Mouse (Mus musculus) limb, embryonic 15.5 days (tissue): ENCODE data around the gene Clcnkb. TPM values are rescaled to one million over a fixed set of nuclear protein-coding genes. Genes with fewer than 3 reads are reported as not detected.

Experiments
- ATAC-seq: fragments of 200-750 bp; cut with Nextera tagmentation; 2 replicates; pipeline ENCODE4 v1.8.0; 2017; ENCODE audit warnings: low read depth, moderate TSS enrichment; ENCODE audit not compliant: insufficient number of reproducible peaks, low FRiP score, low TSS enrichment
- H3K27ac ChIP-seq: fragments of 300-500 bp; sonication (generic); 2 replicates; pipeline ENCODE4 v1.5.1; 2015; ENCODE audit warnings: moderate library complexity, mild to moderate bottlenecking, inconsistent platforms
- H3K27me3 ChIP-seq: fragments of 300-500 bp; sonication (generic); 2 replicates; pipeline ENCODE4 v1.6.1; 2015; ENCODE audit warnings: inconsistent platforms
- H3K36me3 ChIP-seq: fragments of 300-500 bp; sonication (generic); 2 replicates; pipeline ENCODE4 v1.6.1; 2015; ENCODE audit warnings: inconsistent platforms
- H3K4me1 ChIP-seq: fragments of 300-500 bp; sonication (generic); 2 replicates; pipeline ENCODE4 v1.6.1; 2015; ENCODE audit warnings: inconsistent platforms
- H3K4me2 ChIP-seq: fragments of 300-500 bp; sonication (generic); 2 replicates; pipeline ENCODE4 v1.6.1; 2015; ENCODE audit warnings: mild to moderate bottlenecking, inconsistent platforms
- H3K4me3 ChIP-seq: fragments of 300-500 bp; sonication (generic); 2 replicates; pipeline ENCODE4 v1.5.1; 2015; ENCODE audit warnings: mild to moderate bottlenecking, inconsistent platforms
- H3K9ac ChIP-seq: fragments of 300-500 bp; sonication (generic); 2 replicates; pipeline ENCODE4 v1.6.1; 2015; ENCODE audit warnings: inconsistent platforms
- H3K9me3 ChIP-seq: fragments of 300-500 bp; sonication (generic); 2 replicates; pipeline ENCODE4 v1.6.1; 2016; ENCODE audit warnings: inconsistent platforms
- WGBS: fragments of 180-500 bp; shearing (Covaris S2); methylation state at CpG from one replicate; pipeline ENCODE4 v1.1.7; 2015; 5-methylcytosine and 5-hydroxymethylcytosine counted together
- polyA plus RNA-seq: library from polyadenylated mRNA; unstranded; fragments of >200 nt; fragmentation: Nextera tagmentation; extraction: Ambion mirVana; gene quantifications from 2 replicates; pipeline ENCODE4 v1.2.1, GENCODE M21; 2015

Gene Clcnkb
- polyA plus RNA-seq, 1 experiment from 2014 or later = not detected

GRCm38 (mm10) chr4:141430997-141431396 is 15.2 kb upstream of the Clcnkb start:
- Histone ChIP-seq H3K4me3 (no peak overlapping the region), H3K4me2 (no peak overlapping the region), H3K36me3 (no peaks in the 10 kb centered on the region), H3K9ac (no peak overlapping the region), H3K9me3 (no peaks in the 10 kb centered on the region), H3K4me1 (peaks cover 11% of the 10 kb centered on the region), H3K27me3 (no peaks in the 10 kb centered on the region), H3K27ac (no peak overlapping the region)
- ATAC-seq = no peak
- WGBS = 40% methylated on average over 9 of the region's 9 CpGs

GRCm38 (mm10) chr4:141429847-141430246 is 14.0 kb upstream of the Clcnkb start:
- H3K27me3 ChIP-seq = no peaks in the 10 kb centered on the region
- H3K27ac ChIP-seq = no peak overlapping the region
- no peaks in the 10 kb centered on the region for H3K36me3 ChIP-seq
- H3K9me3 ChIP-seq = no peaks in the 10 kb centered on the region
- H3K4me3 ChIP-seq = no peak overlapping the region
- 47% methylated on average over 9 of the region's 9 CpGs for WGBS
- H3K4me1 ChIP-seq = peaks cover 23% of the 10 kb centered on the region
- H3K4me2 ChIP-seq = no peak overlapping the region
- H3K9ac ChIP-seq = no peak overlapping the region
- no peak for ATAC-seq

GRCm38 (mm10) chr4:141429381-141429780 is 13.6 kb upstream of the Clcnkb start:
- Histone ChIP-seq H3K4me2 (no peak overlapping the region), H3K27me3 (no peaks in the 10 kb centered on the region), H3K4me1 (peaks cover 24% of the 10 kb centered on the region), H3K4me3 (no peak overlapping the region), H3K36me3 (no peaks in the 10 kb centered on the region), H3K9me3 (no peaks in the 10 kb centered on the region), H3K9ac (no peak overlapping the region), H3K27ac (no peak overlapping the region)
- 79% methylated on average over 6 of the region's 6 CpGs for WGBS
- no peak for ATAC-seq

- WGBS = 85% methylated on average over 13 of the region's 13 CpGs
- H3K36me3 ChIP-seq = no peaks in the 10 kb centered on the region
- H3K9ac ChIP-seq = no peak overlapping the region
- H3K4me2 ChIP-seq = no peak overlapping the region
- H3K4me1 ChIP-seq = peaks cover 24% of the 10 kb centered on the region
- no peaks in the 10 kb centered on the region for H3K27me3 ChIP-seq
- H3K4me3 ChIP-seq = no peak overlapping the region
- no peak overlapping the region for H3K27ac ChIP-seq
- no peaks in the 10 kb centered on the region for H3K9me3 ChIP-seq
- no peak for ATAC-seq
Measured at GRCm38 (mm10) chr4:141427921-141428320, 12.1 kb upstream of the Clcnkb start.

GRCm38 (mm10) chr4:141426796-141427745 is 11.3 kb upstream of the Clcnkb start:
- 0 out of 2 replicates have a peak, but pooled peaks cover under 1% of the 10 kb centered on the region for H3K27me3 ChIP-seq
- peaks cover 18% of the 10 kb centered on the region for H3K4me1 ChIP-seq
- peak overlapping the region; percentile 7; the same call in 1 of the 2 replicates for H3K27ac ChIP-seq
- no peak overlapping the region for H3K9ac ChIP-seq
- H3K4me2 ChIP-seq = no peak overlapping the region
- 74% methylated on average over 10 of the region's 10 CpGs for WGBS
- H3K9me3 ChIP-seq = no peaks in the 10 kb centered on the region
- no peaks in the 10 kb centered on the region for H3K36me3 ChIP-seq
- ATAC-seq = no peak
- H3K4me3 ChIP-seq = no peak overlapping the region

- Histone ChIP-seq H3K27me3 (0 out of 2 replicates have a peak, but pooled peaks cover 6% of the 10 kb centered on the region), H3K36me3 (no peaks in the 10 kb centered on the region), H3K9me3 (no peaks in the 10 kb centered on the region), H3K4me2 (peak overlapping the region; percentile 88), H3K9ac (peak overlapping the region; percentile 39), H3K27ac (peak overlapping the region; percentile 79), H3K4me3 (peak overlapping the region; percentile 46), H3K4me1 (peaks cover 29% of the 10 kb centered on the region)
- ATAC-seq = peak; percentile 87
- WGBS = 5% methylated on average over 36 of the region's 36 CpGs
Measured at GRCm38 (mm10) chr4:141425484-141426479, 10.0 kb upstream of the Clcnkb start.

- Histone ChIP-seq H3K4me3 (no peak overlapping the region), H3K27me3 (0 out of 2 replicates have a peak, but pooled peaks cover 6% of the 10 kb centered on the region), H3K27ac (no peak overlapping the region), H3K9me3 (no peaks in the 10 kb centered on the region), H3K36me3 (no peaks in the 10 kb centered on the region), H3K9ac (no peak overlapping the region), H3K4me2 (no peak overlapping the region), H3K4me1 (peaks cover 42% of the 10 kb centered on the region)
- ATAC-seq = no peak
- 88% methylated on average over 13 of the region's 13 CpGs for WGBS
Measured at GRCm38 (mm10) chr4:141423691-141424431, 8.0 kb upstream of the Clcnkb start.

- Histone ChIP-seq H3K4me1 (peaks cover 42% of the 10 kb centered on the region), H3K4me2 (no peak overlapping the region), H3K27ac (no peak overlapping the region), H3K9me3 (no peaks in the 10 kb centered on the region), H3K4me3 (no peak overlapping the region), H3K9ac (no peak overlapping the region), H3K27me3 (0 out of 2 replicates have a peak, but pooled peaks cover 6% of the 10 kb centered on the region), H3K36me3 (no peaks in the 10 kb centered on the region)
- ATAC-seq = no peak
- 81% methylated on average over 5 of the region's 5 CpGs for WGBS
Measured at GRCm38 (mm10) chr4:141423288-141423687, 7.5 kb upstream of the Clcnkb start.

- Histone ChIP-seq H3K9ac (no peak overlapping the region), H3K36me3 (no peaks in the 10 kb centered on the region), H3K4me2 (no peak overlapping the region), H3K9me3 (no peaks in the 10 kb centered on the region), H3K27ac (no peak overlapping the region), H3K4me3 (no peak overlapping the region), H3K4me1 (peaks cover 42% of the 10 kb centered on the region), H3K27me3 (0 out of 2 replicates have a peak, but pooled peaks cover 6% of the 10 kb centered on the region)
- WGBS = 77% methylated on average over 5 of the region's 5 CpGs
- ATAC-seq = no peak
Measured at GRCm38 (mm10) chr4:141422841-141423240, 7.0 kb upstream of the Clcnkb start.

- 0 out of 2 replicates have a peak, but pooled peaks cover 6% of the 10 kb centered on the region for H3K27me3 ChIP-seq
- H3K4me1 ChIP-seq = peaks cover 41% of the 10 kb centered on the region
- no peaks in the 10 kb centered on the region for H3K9me3 ChIP-seq
- ATAC-seq = no peak
- H3K4me3 ChIP-seq = no peak overlapping the region
- no peak overlapping the region for H3K27ac ChIP-seq
- WGBS = 54% methylated on average over 14 of the region's 14 CpGs
- H3K4me2 ChIP-seq = 0 out of 2 replicates have a peak overlapping the region, but pooled peaks have one; percentile 10
- H3K36me3 ChIP-seq = no peaks in the 10 kb centered on the region
- no peak overlapping the region; the same call in 1 of the 2 replicates for H3K9ac ChIP-seq
Measured at GRCm38 (mm10) chr4:141421423-141421822, 5.6 kb upstream of the Clcnkb start.

- no peak overlapping the region for H3K9ac ChIP-seq
- no peaks in the 10 kb centered on the region for H3K9me3 ChIP-seq
- 0 out of 2 replicates have a peak, but pooled peaks cover 6% of the 10 kb centered on the region for H3K27me3 ChIP-seq
- H3K36me3 ChIP-seq = no peaks in the 10 kb centered on the region
- 42% methylated on average over 9 of the region's 9 CpGs for WGBS
- ATAC-seq = no peak
- peaks cover 36% of the 10 kb centered on the region for H3K4me1 ChIP-seq
- H3K4me3 ChIP-seq = no peak overlapping the region
- H3K27ac ChIP-seq = no peak overlapping the region
- H3K4me2 ChIP-seq = no peak overlapping the region
Measured at GRCm38 (mm10) chr4:141420886-141421285, 5.1 kb upstream of the Clcnkb start.
